Mouse (Mus musculus) kidney, embryonic 14.5 days (tissue): ENCODE measurements at regions not wholly inside any gene's neighbourhood (a gene's known extent, or its start where the extent isn't known, plus 50 kb on each side); places are given as distances from the start of the nearest gene placed in this dataset.

Source experiments
- ATAC-seq: fragments of 200-750 bp; cut with Nextera tagmentation; 2 replicates; pipeline ENCODE4 v1.8.0; 2017; ENCODE audit warnings: moderate number of reproducible peaks, mild to moderate bottlenecking, moderate TSS enrichment, moderate library complexity; ENCODE audit not compliant: low FRiP score, low TSS enrichment
- H3K27ac ChIP-seq: fragments of 300-500 bp; sonication (generic); 2 replicates; pipeline ENCODE4 v1.5.1; 2014; ENCODE audit warnings: low read depth, mild to moderate bottlenecking, low read length, moderate library complexity, mixed read lengths
- H3K27me3 ChIP-seq: fragments of 300-500 bp; sonication (generic); 2 replicates; pipeline ENCODE4 v1.6.1; 2014; ENCODE audit warnings: mild to moderate bottlenecking, low read length; ENCODE audit not compliant: control insufficient read depth, insufficient read depth
- H3K36me3 ChIP-seq: fragments of 300-500 bp; sonication (generic); 2 replicates; pipeline ENCODE4 v1.6.1; 2014; ENCODE audit warnings: low read length, mixed read lengths; ENCODE audit not compliant: control insufficient read depth, insufficient read depth
- H3K4me1 ChIP-seq: fragments of 300-500 bp; sonication (generic); 2 replicates; pipeline ENCODE4 v1.6.1; 2014; ENCODE audit warnings: low read length, mixed read lengths; ENCODE audit not compliant: control insufficient read depth, insufficient read depth
- H3K4me2 ChIP-seq: fragments of 300-500 bp; sonication (generic); replicated peaks from 2 replicates; pipeline ENCODE4 v1.6.1; 2014; ENCODE audit warnings: low read depth, mild to moderate bottlenecking, low read length
- H3K4me3 ChIP-seq: fragments of 300-500 bp; sonication (generic); 2 replicates; pipeline ENCODE4 v1.5.1; 2014; ENCODE audit warnings: mild to moderate bottlenecking, low read length
- H3K9ac ChIP-seq: fragments of 300-500 bp; sonication (generic); 2 replicates; pipeline ENCODE4 v1.6.1; 2014; ENCODE audit warnings: low read depth, mild to moderate bottlenecking, low read length, moderate library complexity
- H3K9me3 ChIP-seq: fragments of 300-500 bp; sonication (generic); 2 replicates; pipeline ENCODE4 v1.6.1; 2016; ENCODE audit warnings: low read length; ENCODE audit not compliant: control insufficient read depth
- WGBS: fragments of 180-500 bp; shearing (Covaris S2); extraction: QIAGEN DNeasy Blood & Tissue Kit; methylation state at CpG from one replicate; pipeline ENCODE4 v1.1.7; 2014; 5-methylcytosine and 5-hydroxymethylcytosine counted together

DNA sequence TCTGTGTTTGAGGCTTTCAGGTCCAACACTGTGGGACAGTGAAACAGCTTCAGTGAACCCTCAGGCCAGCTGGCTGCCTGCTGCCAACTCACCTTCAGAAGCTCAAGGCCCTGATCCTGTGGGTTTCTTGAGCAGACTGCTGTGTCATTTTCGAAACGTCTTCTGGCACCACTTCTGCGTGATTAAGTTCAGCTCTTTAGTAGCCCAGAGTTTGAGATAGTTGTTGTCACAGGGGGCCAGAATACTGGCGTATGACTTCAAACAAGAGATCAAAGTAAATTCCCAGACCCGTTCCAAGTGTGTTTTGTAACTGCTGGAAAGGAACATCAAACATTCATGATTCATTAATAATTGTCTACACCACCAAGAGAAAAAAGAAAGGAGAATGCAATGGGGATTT, 236.9 kb downstream of the Snx13 start:
- Histone ChIP-seq H3K4me2 (no peak overlapping the region), H3K9me3 (no peaks in the 10 kb centered on the region), H3K36me3 (no peaks in the 10 kb centered on the region), H3K27me3 (no peaks in the 10 kb centered on the region), H3K27ac (no peak overlapping the region), H3K4me1 (no peaks in the 10 kb centered on the region), H3K4me3 (no peak overlapping the region), H3K9ac (no peak overlapping the region)
- ATAC-seq: no peak
- WGBS: 54% methylated on average over 5 of the region's 5 CpGs

DNA sequence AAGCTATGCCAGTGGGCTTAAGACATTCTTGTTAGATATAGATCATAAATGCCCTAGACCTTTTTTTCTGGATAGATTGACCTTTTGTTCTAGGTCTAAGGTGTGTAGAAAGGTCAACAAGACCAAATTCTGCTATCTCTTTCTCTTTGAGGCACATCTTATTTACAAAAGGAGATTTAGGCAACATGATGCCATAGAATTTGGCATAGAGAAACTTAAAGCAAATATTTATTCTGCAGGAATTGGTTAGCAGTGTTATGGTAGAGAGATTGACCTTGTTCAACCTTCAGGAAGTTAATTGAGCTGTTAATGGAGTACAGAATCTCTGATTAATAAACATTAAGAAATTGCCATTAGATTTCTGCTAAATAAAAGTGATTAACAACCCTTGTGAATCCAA, 236.4 kb downstream of the Snx13 start:
- H3K9me3 ChIP-seq: no peaks in the 10 kb centered on the region
- H3K4me3 ChIP-seq: no peak overlapping the region
- ATAC-seq: no peak
- H3K27me3 ChIP-seq: no peaks in the 10 kb centered on the region
- H3K4me1 ChIP-seq: no peaks in the 10 kb centered on the region
- no peak overlapping the region for H3K4me2 ChIP-seq
- H3K27ac ChIP-seq: no peak overlapping the region
- no peaks in the 10 kb centered on the region for H3K36me3 ChIP-seq
- no peak overlapping the region for H3K9ac ChIP-seq

DNA sequence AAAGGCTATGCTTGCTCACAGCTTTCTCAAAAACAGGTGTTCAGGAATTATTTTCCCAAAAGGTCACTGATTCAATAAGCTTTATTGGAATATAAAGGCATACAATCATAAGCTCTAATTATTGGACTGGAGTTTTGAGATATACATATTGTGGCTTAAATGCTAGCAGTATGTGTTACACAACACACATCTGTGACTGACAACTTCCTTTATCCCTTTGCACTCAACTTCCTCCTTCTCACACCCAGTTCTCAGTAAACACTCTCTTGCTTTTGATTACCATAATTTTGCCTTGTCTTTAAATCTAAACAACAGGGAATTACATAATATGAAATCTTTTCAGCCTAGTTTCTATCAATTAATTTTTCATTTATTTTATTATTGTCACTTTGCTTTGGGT, 222.5 kb downstream of the Snx13 start:
- Histone ChIP-seq H3K9me3 (no peaks in the 10 kb centered on the region), H3K4me1 (no peaks in the 10 kb centered on the region)

DNA sequence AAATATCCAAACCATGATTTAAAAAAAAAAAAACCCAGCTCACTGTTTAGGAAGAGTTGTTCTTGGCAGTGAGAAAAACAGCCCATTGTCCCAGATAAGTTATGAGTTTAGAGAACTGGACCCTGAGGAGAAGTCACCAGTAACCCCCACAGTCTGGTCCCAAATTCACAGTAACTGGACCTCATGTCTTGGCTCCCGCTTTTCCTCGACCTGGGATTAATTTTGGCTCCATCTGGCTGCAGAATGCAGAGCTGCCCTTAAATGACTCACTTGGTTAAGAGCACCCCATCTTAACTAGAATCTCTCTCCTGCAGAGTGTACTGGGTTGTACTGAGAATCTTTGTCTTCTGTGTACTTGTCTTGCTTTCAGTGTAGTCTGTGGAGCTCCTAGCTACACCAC, 221.0 kb downstream of the Snx13 start:
- ATAC-seq: no peak
- 73% methylated on average over 2 of the region's 2 CpGs for WGBS
- no peaks in the 10 kb centered on the region for H3K4me1 ChIP-seq
- no peak overlapping the region for H3K4me2 ChIP-seq
- H3K27me3 ChIP-seq: no peaks in the 10 kb centered on the region
- no peak overlapping the region for H3K4me3 ChIP-seq
- no peak overlapping the region for H3K9ac ChIP-seq
- H3K9me3 ChIP-seq: no peaks in the 10 kb centered on the region
- H3K27ac ChIP-seq: no peak overlapping the region
- no peaks in the 10 kb centered on the region for H3K36me3 ChIP-seq

More for the DNA sequence above, 222.5 kb downstream of the Snx13 start:
- H3K9ac ChIP-seq: no peak overlapping the region
- H3K27me3 ChIP-seq: no peaks in the 10 kb centered on the region
- H3K4me2 ChIP-seq: no peak overlapping the region
- H3K36me3 ChIP-seq: no peaks in the 10 kb centered on the region
- no peak for ATAC-seq
- H3K4me3 ChIP-seq: no peak overlapping the region
- no peak overlapping the region for H3K27ac ChIP-seq

DNA sequence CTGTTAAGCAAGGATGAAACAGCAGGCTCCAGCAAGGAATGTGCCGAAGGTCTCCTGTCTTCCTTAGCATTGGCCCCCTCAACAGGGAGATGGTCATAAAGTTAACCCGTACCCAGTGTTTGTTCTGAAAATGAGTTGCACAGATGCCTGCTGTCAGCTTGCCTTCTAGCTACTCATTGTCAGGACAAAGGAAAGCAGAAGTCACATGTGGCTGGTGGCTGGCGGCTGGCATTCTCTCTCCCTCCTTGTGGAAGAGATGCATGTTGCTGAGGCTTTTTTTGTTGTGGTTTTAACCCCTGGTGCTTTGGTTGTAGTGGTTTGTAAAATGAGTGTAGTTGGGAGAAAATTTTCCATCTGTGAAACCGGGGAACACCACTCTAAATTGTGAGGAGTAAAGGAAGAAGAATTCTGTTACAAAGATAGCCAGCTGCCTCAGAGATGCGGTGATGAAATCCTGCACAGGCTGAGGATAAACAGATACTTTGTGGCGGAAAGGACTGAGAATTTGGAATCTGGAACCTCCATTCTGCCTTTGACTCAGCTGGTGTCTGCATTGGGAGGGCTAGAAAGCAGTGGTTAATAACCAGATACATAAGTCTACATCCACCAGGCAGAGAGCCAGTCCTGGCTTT, 220.2 kb downstream of the Snx13 start:
- H3K27me3 ChIP-seq: no peaks in the 10 kb centered on the region
- H3K4me1 ChIP-seq: no peaks in the 10 kb centered on the region
- H3K36me3 ChIP-seq: no peaks in the 10 kb centered on the region
- ATAC-seq: no peak
- 72% methylated on average over 6 of the region's 6 CpGs for WGBS
- H3K27ac ChIP-seq: no peak overlapping the region
- no peak overlapping the region for H3K4me2 ChIP-seq
- no peak overlapping the region for H3K4me3 ChIP-seq
- H3K9me3 ChIP-seq: no peaks in the 10 kb centered on the region
- H3K9ac ChIP-seq: no peak overlapping the region

DNA sequence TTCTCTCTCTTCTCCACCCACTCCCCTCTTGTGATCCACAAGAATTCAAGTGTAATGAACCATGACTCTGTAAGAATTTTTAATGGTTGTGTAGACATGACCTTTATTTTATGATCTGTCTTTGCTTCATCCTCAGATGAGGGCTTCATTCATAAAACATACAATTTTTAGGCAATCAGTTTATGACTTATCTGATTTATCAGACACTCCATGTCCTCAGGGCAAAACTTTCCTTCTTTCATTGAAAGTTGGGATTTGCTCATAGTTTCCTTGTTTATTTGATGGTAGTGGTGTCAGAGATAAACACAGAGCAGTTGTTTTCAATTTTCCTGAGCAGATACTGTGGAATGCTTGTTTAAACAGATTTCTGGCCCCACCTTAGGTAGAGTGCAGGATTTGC, 212.8 kb downstream of the Snx13 start:
- H3K4me2 ChIP-seq: no peak overlapping the region
- H3K9ac ChIP-seq: no peak overlapping the region
- no peaks in the 10 kb centered on the region for H3K9me3 ChIP-seq
- H3K4me1 ChIP-seq: no peaks in the 10 kb centered on the region
- no peak for ATAC-seq
- no peak overlapping the region for H3K27ac ChIP-seq
- H3K36me3 ChIP-seq: no peaks in the 10 kb centered on the region
- no peak overlapping the region for H3K4me3 ChIP-seq
- no peaks in the 10 kb centered on the region for H3K27me3 ChIP-seq

DNA sequence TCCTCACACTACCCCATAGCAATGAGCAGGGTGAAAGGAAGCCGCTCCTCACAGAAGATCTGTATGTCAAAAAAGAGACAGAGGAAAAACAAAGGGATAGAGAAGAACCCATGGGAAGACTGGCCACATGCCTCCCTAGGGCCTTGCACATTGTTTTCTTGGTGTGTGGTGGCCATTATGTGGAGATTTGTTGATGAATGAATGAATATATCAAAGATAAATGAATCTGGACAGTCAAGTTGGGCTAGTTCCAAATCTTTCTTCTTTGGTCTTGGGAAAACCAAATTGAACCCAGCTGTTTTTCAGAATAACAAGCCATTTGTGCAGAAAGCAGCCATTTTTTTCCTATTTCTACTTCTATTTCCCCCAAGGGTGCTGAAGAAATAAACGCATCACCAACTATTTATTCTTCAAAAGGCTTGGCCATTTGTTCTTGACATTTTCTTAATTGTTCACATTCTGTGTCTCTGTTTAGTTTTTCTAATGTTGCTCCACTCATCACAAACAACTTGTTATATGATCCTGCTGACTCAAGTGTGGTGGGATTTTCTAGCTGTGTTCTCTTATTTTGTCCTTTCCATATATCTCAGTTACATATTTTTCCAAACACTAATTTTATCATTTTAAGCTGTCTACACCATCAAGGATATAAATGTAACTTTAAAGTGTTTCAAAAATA, 208.9 kb downstream of the Snx13 start:
- Histone ChIP-seq H3K4me3 (no peak overlapping the region), H3K4me2 (no peak overlapping the region), H3K27ac (0 out of 2 replicates have a peak overlapping the region, but pooled peaks have one; percentile 27), H3K9me3 (0 out of 2 replicates have a peak, but pooled peaks cover 5% of the 10 kb centered on the region), H3K4me1 (no peaks in the 10 kb centered on the region), H3K9ac (no peak overlapping the region), H3K36me3 (no peaks in the 10 kb centered on the region), H3K27me3 (no peaks in the 10 kb centered on the region)
- no peak for ATAC-seq
- WGBS: 62% methylated on average over 2 of the region's 2 CpGs

DNA sequence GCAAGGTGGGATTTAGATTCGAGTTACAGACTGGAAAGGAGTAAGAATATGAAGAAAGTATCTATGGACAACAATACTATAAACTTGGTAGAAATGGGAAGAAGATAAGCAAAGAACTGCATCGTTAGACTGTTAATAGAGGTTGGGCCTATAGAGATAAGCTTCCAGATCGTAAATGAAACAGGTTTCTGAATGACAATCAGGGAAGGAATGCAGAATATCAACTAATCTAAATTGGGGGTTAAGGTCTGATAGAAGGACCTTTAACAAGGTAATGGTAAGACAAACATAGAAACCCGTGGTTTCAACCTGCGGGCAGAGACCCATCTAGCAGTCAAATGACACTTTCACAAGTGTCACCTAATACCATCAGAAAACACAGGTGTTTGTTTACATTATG, 201.5 kb downstream of the Snx13 start:
- Histone ChIP-seq H3K36me3 (no peaks in the 10 kb centered on the region), H3K4me3 (no peak overlapping the region), H3K27me3 (no peaks in the 10 kb centered on the region), H3K9me3 (0 out of 2 replicates have a peak, but pooled peaks cover 5% of the 10 kb centered on the region), H3K4me1 (no peaks in the 10 kb centered on the region), H3K27ac (no peak overlapping the region), H3K4me2 (no peak overlapping the region), H3K9ac (no peak overlapping the region)
- ATAC-seq: no peak
- 80% methylated on average over 5 of the region's 5 CpGs for WGBS

DNA sequence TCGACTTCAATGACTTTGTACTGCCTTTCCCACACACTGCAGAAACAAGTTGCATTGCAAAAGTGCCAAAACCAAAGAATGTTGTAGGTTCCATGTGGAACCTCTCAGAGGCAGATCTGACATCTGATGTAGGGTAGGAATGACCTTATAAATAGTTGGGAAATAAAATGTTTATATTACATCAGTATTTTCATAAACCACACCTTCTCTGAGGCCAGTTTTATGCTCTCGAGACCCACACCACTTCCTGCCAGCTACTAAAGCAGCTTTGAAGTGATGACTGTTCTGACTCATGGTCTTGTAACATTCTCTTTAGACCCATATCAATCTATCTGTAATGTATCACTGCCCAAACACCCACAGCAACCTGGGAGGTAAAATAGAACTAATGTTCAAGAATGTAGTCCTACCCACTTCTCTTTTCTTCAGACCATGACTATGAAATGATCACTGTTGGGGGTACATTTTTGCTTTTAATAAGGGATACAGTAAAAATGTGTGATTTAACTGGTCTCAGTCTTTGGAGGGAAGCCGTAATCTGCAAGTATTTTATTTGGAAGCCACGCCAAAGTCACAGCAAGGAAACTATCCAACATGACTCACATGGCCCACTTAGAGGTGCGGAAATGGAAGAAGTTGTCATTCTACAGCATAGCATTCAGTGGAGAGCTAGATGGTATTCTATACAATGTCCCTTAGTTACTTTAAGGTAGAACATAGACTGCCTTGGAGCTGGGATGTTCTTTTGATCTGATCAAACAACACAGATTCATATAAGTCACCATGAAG, 199.4 kb downstream of the Snx13 start:
- Histone ChIP-seq H3K9me3 (no peaks in the 10 kb centered on the region), H3K9ac (no peak overlapping the region), H3K4me1 (no peaks in the 10 kb centered on the region), H3K27me3 (no peaks in the 10 kb centered on the region), H3K4me2 (no peak overlapping the region), H3K36me3 (no peaks in the 10 kb centered on the region), H3K27ac (no peak overlapping the region), H3K4me3 (no peak overlapping the region)
- ATAC-seq: peak; percentile 55; the same call in 1 of the 2 replicates
- WGBS: 64% methylated on average over 5 of the region's 5 CpGs
